Mouse (Mus musculus) forebrain, embryonic 16.5 days (tissue): ENCODE results near the gene H2afy. TPM values are rescaled to one million over a fixed set of nuclear protein-coding genes. Genes with fewer than 3 reads are reported as not detected.

ENCODE experiments used
- ATAC-seq: fragments of 200-750 bp; cut with Nextera tagmentation; 2 replicates; pipeline ENCODE4 v1.8.0; 2017; ENCODE audit warnings: mild to moderate bottlenecking, moderate library complexity
- H3K27ac ChIP-seq: fragments of 300-500 bp; sonication (generic); 2 replicates; pipeline ENCODE4 v1.5.1; 2014; ENCODE audit warnings: low read length, control low read depth
- H3K27me3 ChIP-seq: fragments of 300-500 bp; sonication (generic); replicated peaks from 2 replicates; pipeline ENCODE4 v1.6.1; 2014; ENCODE audit warnings: low read length; ENCODE audit not compliant: control insufficient read depth, insufficient read depth
- H3K36me3 ChIP-seq: fragments of 300-500 bp; sonication (generic); 2 replicates; pipeline ENCODE4 v1.6.1; 2014; ENCODE audit not compliant: control insufficient read depth, insufficient read depth
- H3K4me1 ChIP-seq: fragments of 300-500 bp; sonication (generic); replicated peaks from 2 replicates; pipeline ENCODE4 v1.6.1; 2014; ENCODE audit warnings: low read length; ENCODE audit not compliant: control insufficient read depth, insufficient read depth
- H3K4me2 ChIP-seq: fragments of 300-500 bp; sonication (generic); 2 replicates; pipeline ENCODE4 v1.6.1; 2014; ENCODE audit warnings: mild to moderate bottlenecking, low read length, control low read depth
- H3K4me3 ChIP-seq: fragments of 300-500 bp; sonication (generic); replicated peaks from 2 replicates; pipeline ENCODE4 v1.5.1; 2014; ENCODE audit warnings: mild to moderate bottlenecking, low read length, control low read depth
- H3K9ac ChIP-seq: fragments of 300-500 bp; sonication (generic); replicated peaks from 2 replicates; pipeline ENCODE4 v1.6.1; 2014; ENCODE audit warnings: low read depth, low read length, control low read depth
- H3K9me3 ChIP-seq: fragments of 300-500 bp; sonication (generic); 2 replicates; pipeline ENCODE4 v1.6.1; 2016; ENCODE audit warnings: low read length; ENCODE audit not compliant: control insufficient read depth
- WGBS: fragments of 180-500 bp; shearing (Covaris S2); extraction: QIAGEN DNeasy Blood & Tissue Kit; methylation state at CpG from one replicate; pipeline ENCODE4 v1.1.7; 2014; 5-methylcytosine and 5-hydroxymethylcytosine counted together
- polyA plus RNA-seq: library from polyadenylated mRNA; unstranded; fragments of >200 nt; fragmentation: Nextera tagmentation; extraction: Ambion mirVana; gene quantifications from 2 replicates; pipeline ENCODE4 v1.2.1, GENCODE M21; 2015

The H2afy gene
- polyA plus RNA-seq, 1 experiment from 2014 or later, result 370 TPM

- Histone ChIP-seq H3K27me3 (no peaks in the 10 kb centered on the region), H3K9me3 (no peaks in the 10 kb centered on the region), H3K36me3 (no peaks in the 10 kb centered on the region), H3K4me2 (no peak overlapping the region), H3K4me1 (no peaks in the 10 kb centered on the region), H3K27ac (no peak overlapping the region), H3K9ac (no peak overlapping the region), H3K4me3 (no peak overlapping the region)
- 77% methylated on average over 14 of the region's 14 CpGs for WGBS
- no peak for ATAC-seq
These were observed 111.6 kb downstream of the H2afy start for GRCm38 (mm10) chr13:56024410-56025026.

Other genes with a start within 250 kb of the H2afy start
- gene Tifab, start 42.5 kb upstream of the H2afy start, polyA plus RNA-seq, result 0.91 and 1.2 TPM in 2 replicates
- 2.3 and 2.6 TPM in 2 replicates for gene Neurog1, start 115.8 kb upstream of the H2afy start, polyA plus RNA-seq
- 12.8 and 20.9 TPM in 2 replicates for gene Cxcl14, start 160.2 kb upstream of the H2afy start, polyA plus RNA-seq